Mouse (Mus musculus): ENCODE results near the gene Tmem176b. TPM values are rescaled to one million over a fixed set of nuclear protein-coding genes. Genes with fewer than 3 reads are reported as not detected.

Gene Tmem176b
- total RNA-seq, 2 experiments from 2014 or later = 62.5 to 63.9 TPM

GRCm38 (mm10) chr6:48806746-48807145 is 34.5 kb downstream of the Tmem176b start:
- intact Hi-C loops (cut with DNase I) = no loop called here
- no peak for DNase-seq

DNA sequence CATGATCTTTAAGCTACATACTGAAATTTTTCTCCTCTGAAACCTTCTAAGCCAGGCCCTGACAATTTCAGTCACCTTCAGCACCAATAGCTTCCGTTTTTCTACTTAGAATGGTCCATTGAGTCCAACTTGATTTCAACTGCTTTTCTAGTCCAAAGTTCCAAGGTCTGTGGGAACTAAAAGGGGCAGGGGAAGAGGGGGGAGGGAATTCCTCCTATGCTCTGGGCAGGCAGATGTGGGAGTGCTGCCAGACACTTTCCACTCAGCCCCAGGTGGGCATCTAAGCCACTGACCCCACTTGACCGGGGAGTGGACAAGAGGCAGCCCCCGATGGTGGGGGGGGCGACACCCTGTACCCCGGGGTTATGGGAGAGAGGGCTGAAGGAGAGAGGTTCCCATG is 37.0 kb downstream of the Tmem176b start:
- no peak for DNase-seq
- intact Hi-C loops (cut with DNase I) = no loop called here

GRCm38 (mm10) chr6:48803406-48804051 is 37.8 kb downstream of the Tmem176b start:
- no peak for DNase-seq
- intact Hi-C loops (cut with DNase I) = no loop called here

DNA sequence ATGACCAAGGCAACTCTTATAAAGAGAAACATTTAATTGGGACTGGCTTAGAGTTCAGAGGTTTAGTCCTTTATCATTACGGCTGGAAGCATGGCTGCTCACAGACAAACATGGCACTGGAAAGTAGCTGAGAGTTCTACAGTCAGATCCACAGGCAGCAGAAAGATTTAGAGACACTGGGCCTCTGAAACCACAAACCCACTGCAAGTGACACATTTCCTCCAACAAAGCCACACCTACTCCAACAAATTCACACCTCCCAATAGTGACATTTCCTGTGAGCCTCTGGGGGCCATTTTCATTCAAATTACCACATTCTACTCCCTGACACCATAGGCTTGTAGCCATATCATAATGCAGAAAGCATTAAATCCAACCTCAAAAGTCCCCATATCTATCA is 39.4 kb downstream of the Tmem176b start:
- DNase-seq = no peak
- intact Hi-C loops (cut with DNase I) = no loop called here

DNA sequence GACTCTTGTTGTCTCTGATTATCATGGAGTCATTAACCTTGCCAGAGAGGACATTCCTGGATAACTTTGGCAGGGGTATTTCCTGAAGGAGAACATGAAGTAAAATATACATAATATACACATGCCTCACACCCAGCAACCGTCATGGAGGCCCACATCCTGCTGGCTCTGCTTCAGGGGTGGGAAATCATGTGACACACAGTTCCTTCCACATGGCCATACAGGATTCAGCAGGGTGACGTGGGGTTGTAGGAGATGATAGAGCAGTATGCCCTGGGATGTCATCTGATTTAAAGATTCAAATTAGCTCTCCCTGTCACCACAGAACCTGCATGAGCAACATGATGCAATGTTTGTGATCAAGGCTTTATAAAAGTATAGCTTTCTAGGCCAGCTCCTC is 53.4 kb downstream of the Tmem176b start:
- intact Hi-C loops (cut with DNase I) = no loop called here
- no peak for DNase-seq

GRCm38 (mm10) chr6:48785601-48786000 is 55.7 kb downstream of the Tmem176b start:
- DNase-seq = no peak
- intact Hi-C loops (cut with DNase I) = no loop called here

DNA sequence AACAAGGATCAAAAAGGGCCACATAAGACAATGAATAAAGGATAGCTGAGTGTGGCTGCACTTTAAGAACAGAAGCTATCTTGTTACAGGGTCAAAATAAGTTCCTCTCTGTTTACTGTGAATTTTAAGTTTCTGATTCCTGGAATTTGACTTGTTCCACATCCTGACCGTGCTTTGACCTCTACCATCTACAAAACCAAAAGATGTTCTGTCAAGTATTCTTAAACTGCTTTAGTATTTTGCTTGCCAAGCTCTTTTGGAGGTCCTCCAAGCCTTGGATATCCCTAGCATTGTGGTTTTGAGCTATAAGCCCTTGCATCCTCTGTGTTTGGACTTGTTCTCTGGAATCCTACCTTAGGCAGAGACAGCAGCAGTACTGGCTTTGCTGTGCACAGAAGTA is 56.1 kb downstream of the Tmem176b start:
- intact Hi-C loops (cut with DNase I) = no loop called here
- DNase-seq = peak; percentile 4 to 42

DNA sequence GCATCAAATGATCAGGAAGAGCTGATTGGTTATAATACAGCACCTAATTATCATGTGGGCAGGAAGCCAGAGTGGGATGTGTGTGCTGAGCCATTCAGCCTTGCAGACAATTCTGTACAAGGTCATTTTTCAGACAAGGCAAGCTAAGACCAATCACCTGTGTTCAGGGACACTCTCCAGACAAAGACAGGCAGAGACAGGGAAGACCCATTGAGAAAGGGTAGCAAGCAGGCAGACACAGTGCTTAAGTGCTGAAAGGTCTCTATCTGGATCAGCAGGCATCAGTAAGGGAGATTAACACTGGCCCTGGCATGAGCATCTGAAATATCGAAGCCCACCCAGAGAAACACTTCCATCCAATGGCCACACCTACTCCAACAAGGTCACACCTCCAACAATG is 56.9 kb downstream of the Tmem176b start:
- intact Hi-C loops (cut with DNase I) = no loop called here

More for the DNA sequence above, 56.9 kb downstream of the Tmem176b start:
- no peak for DNase-seq

Other genes with a start within 250 kb of the Tmem176b start
- gene Repin1, start 247.6 kb downstream of the Tmem176b start, total RNA-seq (2021) = 10 to 100 TPM; 24.0 to 27.5 TPM
- not detected for gene Gm44965, start 247.6 kb downstream of the Tmem176b start, total RNA-seq (2021)
- 1 to 10 TPM; 8.2 to 8.3 TPM for gene Zfp775, start 239.4 kb downstream of the Tmem176b start, total RNA-seq (2021)
- gene AI854703, start 214.7 kb downstream of the Tmem176b start, total RNA-seq (2021) = under 1 TPM; 0.24 to 0.67 TPM
- 10 to 100 TPM in 1 of 2 experiments, 1 to 10 TPM in 1; 8.6 to 11.0 TPM for gene Gimap8, start 194.3 kb downstream of the Tmem176b start, total RNA-seq (2021)
- gene Gimap9, start 165.4 kb downstream of the Tmem176b start, total RNA-seq (2021) = 1 to 10 TPM; 4.2 to 6.4 TPM
- 10 to 100 TPM; 32.2 to 42.6 TPM for gene Gimap4, start 156.9 kb downstream of the Tmem176b start, total RNA-seq (2021)
- 10 to 100 TPM; 48.0 to 53.9 TPM for gene Gimap6, start 133.3 kb downstream of the Tmem176b start, total RNA-seq (2021)
- gene Gm28053, start 122.9 kb downstream of the Tmem176b start, total RNA-seq (2021) = 1 to 10 TPM; 3.5 to 7.9 TPM
- gene Gimap7, start 122.9 kb downstream of the Tmem176b start, total RNA-seq (2021) = under 1 TPM; 0.22 to 0.24 TPM
- 10 to 100 TPM; 14.6 to 15.7 TPM for gene Gimap1, start 102.4 kb downstream of the Tmem176b start, total RNA-seq (2021)
- 1 to 10 TPM; 8.3 to 9.0 TPM for gene Gimap5, start 95.3 kb downstream of the Tmem176b start, total RNA-seq (2021)
- under 1 TPM; 0.67 to 0.68 TPM for gene Gimap3, start 70.6 kb downstream of the Tmem176b start, total RNA-seq (2021)
- 10 to 100 TPM; 18.7 to 23.8 TPM for gene Tmem176a, start 577 bp downstream of the Tmem176b start, total RNA-seq (2021)
- gene Aoc1, start 31.4 kb upstream of the Tmem176b start, total RNA-seq (2021) = not detected
- gene 1600015I10Rik, start 88.4 kb upstream of the Tmem176b start, total RNA-seq (2021) = not detected
- gene Doxl2, start 133.5 kb upstream of the Tmem176b start, total RNA-seq (2021) = not detected
- not detected for gene Svs1, start 145.4 kb upstream of the Tmem176b start, total RNA-seq (2021)
- gene Gpnmb, start 195.1 kb upstream of the Tmem176b start, total RNA-seq (2021) = 1 to 10 TPM in 1 of 2 experiments, under 1 TPM in 1; 0.59 to 1.1 TPM
- 10 to 100 TPM; 36.7 to 40.0 TPM for gene Malsu1, start 232.3 kb upstream of the Tmem176b start, total RNA-seq (2021)

Measured in heart, postnatal 14 days (tissue).